Mouse (Mus musculus) cerebellum, adult 9-11 months (tissue): ENCODE measurements around the gene 3110082I17Rik.

Experiments used
- DNase-seq: peaks from one replicate; pipeline ENCODE4 v3.0.0; 2022

Gene 3110082I17Rik

GRCm38 (mm10) chr5:139449926-139450325 lies 10.4 kb downstream of the 3110082I17Rik start:
- no peak for DNase-seq

GRCm38 (mm10) chr5:139449161-139449791 lies 11.1 kb downstream of the 3110082I17Rik start:
- DNase-seq, result peak; percentile 63

GRCm38 (mm10) chr5:139448025-139448424 lies 12.3 kb downstream of the 3110082I17Rik start:
- DNase-seq, result no peak

GRCm38 (mm10) chr5:139445258-139445657 lies 15.1 kb downstream of the 3110082I17Rik start:
- DNase-seq, result no peak

- no peak for DNase-seq
These were observed 17.4 kb downstream of the 3110082I17Rik start for GRCm38 (mm10) chr5:139442962-139443361.

GRCm38 (mm10) chr5:139442428-139442827 lies 17.9 kb downstream of the 3110082I17Rik start:
- peak; percentile 52 for DNase-seq

- DNase-seq, result no peak
These were observed 18.7 kb downstream of the 3110082I17Rik start for GRCm38 (mm10) chr5:139441726-139442018.

GRCm38 (mm10) chr5:139440926-139441725 lies 19.2 kb downstream of the 3110082I17Rik start:
- DNase-seq, result peak; percentile 69

GRCm38 (mm10) chr5:139440451-139440850 lies 19.9 kb downstream of the 3110082I17Rik start:
- peak; percentile 65 for DNase-seq

GRCm38 (mm10) chr5:139438440-139438839 lies 21.9 kb downstream of the 3110082I17Rik start:
- DNase-seq, result no peak

- no peak for DNase-seq
These were observed 22.6 kb downstream of the 3110082I17Rik start for GRCm38 (mm10) chr5:139437769-139438168.

GRCm38 (mm10) chr5:139434940-139435339 lies 25.4 kb downstream of the 3110082I17Rik start:
- DNase-seq, result no peak

- no peak for DNase-seq
These were observed 26.3 kb downstream of the 3110082I17Rik start for GRCm38 (mm10) chr5:139433842-139434568.

- no peak for DNase-seq
These were observed 27.4 kb downstream of the 3110082I17Rik start for GRCm38 (mm10) chr5:139432747-139433508.

GRCm38 (mm10) chr5:139432333-139432732 lies 28.0 kb downstream of the 3110082I17Rik start:
- no peak for DNase-seq

GRCm38 (mm10) chr5:139429818-139430341 lies 30.4 kb downstream of the 3110082I17Rik start:
- no peak for DNase-seq

- no peak for DNase-seq
These were observed 32.3 kb downstream of the 3110082I17Rik start for GRCm38 (mm10) chr5:139427989-139428388.

- DNase-seq, result no peak
These were observed 33.3 kb downstream of the 3110082I17Rik start for GRCm38 (mm10) chr5:139427001-139427400.

GRCm38 (mm10) chr5:139425198-139425597 lies 35.1 kb downstream of the 3110082I17Rik start:
- no peak for DNase-seq

GRCm38 (mm10) chr5:139423026-139423865 lies 37.1 kb downstream of the 3110082I17Rik start, which contains the start of gene Gper1:
Gene Gper1 (plus strand): TSS chr5:139423151.
- peak; percentile 75 for DNase-seq

- no peak for DNase-seq
These were observed 41.7 kb downstream of the 3110082I17Rik start for GRCm38 (mm10) chr5:139418633-139419032.

GRCm38 (mm10) chr5:139418110-139418509 lies 42.2 kb downstream of the 3110082I17Rik start:
- no peak for DNase-seq
